Mouse (Mus musculus): Measurements from ENCODE around the gene Gm10271.
A peak's percentile ranks its signal among the peaks of the same experiment; 100 is the strongest.

Gene Gm10271

DNA sequence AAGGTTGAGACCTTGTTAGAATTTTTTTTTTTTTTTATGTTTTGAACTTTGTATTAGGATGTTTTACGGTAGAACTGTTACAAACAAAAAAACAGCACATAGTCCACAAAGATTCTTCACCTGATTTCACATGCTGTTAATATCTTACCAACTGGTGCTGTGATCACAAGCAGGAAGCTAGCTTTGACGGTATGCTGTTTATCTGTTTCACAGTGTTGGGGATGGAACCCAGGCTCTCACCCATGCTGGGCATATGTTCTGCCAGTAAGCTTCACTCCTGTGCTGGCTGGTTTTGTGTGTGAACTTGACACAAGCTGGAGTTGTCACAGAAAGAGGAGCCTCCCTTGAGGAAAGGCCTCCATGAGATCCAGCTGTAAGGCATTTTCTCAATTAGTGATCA lies 5.4 kb upstream of the Gm10271 start:
- no peak for DNase-seq (ENCODE audit: low spot score)

DNA sequence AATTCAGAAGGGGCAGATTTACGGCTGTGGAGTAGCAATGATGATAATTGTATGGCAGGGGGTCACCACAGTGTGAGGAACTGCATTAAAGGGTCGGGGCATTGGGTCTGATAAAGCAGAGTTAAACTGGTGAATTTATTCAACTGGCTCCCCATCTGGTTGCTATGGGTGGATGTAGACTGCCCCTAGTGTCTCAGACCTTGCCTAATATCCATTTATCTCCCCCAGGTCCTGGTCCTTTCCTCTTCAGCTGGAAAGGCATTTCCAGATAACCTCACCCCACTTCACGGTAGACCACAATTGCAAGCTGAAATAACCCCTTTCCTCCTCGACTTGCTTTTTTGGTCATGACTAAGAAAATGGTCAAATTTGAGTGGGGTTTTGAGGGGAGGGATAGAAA lies 5.0 kb upstream of the Gm10271 start:
- no peak for DNase-seq (ENCODE audit: low spot score)

DNA sequence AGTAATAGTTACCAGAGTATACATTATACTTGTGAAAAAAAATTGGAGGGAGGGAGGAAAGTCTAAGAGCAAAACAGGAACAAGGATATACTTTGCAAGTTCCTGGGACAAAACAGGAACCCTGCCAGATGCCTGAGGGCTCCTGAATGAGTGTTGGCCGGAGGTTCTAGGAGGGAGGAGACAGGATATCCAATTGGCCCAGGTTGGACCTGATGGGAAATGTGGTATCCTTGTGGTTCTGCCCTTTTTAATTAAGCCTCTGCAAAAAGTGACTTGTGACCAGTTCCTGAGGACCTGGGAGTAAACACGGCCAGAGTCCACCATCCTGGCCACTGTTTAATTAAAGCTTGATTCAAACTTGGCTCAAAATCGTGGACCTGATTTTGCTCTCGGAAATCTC lies 3.7 kb downstream of the Gm10271 start:
- no peak for DNase-seq (ENCODE audit: low spot score)

DNA sequence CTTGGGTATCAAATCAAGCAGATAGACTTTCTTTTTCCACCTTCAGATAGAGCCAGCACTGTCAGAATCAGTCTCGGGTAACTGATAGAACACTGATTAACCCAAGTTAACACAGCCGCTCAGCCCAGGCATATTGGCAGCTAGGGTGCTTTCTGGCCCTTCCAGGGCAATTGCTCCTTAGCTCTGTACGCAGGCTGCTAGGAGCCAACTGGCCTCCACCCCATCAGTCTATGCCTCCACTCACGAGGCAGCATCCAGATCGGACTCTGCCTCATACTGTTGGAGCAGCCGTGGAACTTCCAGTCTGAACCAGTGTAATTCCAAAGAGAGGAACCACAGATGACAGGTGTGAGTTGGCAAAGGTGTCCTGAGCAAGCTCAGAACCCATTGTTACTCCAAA lies 6.3 kb downstream of the Gm10271 start:
- no peak for DNase-seq (ENCODE audit: low spot score)

DNA sequence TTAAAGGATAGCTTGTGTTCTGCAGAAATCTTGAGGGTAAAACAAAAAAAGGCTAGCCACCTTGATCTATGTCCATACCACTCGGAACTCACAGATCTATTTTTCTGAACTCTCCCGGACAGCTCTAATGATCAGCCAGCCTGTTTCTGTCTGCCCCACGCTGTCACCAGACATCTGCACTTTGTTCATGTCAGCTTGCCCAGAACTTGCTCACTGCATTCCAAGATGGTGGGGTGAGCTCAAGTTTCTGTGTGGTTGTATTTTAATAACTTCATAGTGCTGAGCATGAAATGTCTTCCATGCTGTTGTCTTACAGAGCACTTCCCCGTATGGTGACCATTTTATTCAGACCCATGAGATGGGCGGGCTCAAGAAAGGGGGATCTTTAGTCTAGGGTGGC lies 7.1 kb downstream of the Gm10271 start:
- DNase-seq (ENCODE audit: low spot score), result no peak

DNA sequence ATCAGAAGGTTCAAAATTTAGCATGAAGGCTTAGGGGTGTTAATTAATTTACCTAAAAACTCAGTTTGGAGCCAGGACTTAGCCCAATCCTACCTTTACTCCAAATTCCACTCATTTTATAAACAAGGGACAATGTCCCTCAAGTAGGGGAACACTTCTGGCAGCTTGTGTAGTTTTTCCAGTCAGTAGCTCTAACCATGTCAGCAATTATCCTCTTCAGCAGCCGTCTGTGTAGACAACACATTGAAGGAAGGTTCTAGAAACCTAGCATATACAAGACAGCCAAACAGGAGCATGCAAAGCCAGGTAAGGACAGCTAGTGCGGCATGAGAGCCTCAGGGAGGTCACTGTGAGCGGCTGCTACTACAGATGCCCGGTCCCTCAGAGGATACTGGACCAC lies 7.8 kb downstream of the Gm10271 start:
- DNase-seq (ENCODE audit: low spot score), result no peak

DNA sequence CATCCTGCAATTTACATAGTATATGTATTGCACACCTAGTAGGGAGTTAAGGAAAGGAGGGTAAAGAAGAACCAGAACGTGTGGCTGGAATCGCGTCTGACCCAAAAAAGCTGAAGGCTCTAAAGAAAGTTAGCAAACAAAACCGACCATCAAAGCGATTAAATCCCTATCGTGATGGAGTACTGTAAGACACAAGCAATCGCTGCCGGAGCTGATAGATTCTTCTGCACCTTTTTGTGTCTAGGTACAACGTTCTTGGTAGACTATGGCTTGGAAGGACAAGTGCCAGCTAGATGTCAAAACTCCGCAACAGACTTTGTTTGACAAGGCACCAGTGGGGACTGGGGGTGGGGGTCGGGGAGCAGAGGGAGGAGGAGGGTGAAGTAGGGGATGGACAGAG lies 8.3 kb downstream of the Gm10271 start:
- DNase-seq (ENCODE audit: low spot score), result no peak

DNA sequence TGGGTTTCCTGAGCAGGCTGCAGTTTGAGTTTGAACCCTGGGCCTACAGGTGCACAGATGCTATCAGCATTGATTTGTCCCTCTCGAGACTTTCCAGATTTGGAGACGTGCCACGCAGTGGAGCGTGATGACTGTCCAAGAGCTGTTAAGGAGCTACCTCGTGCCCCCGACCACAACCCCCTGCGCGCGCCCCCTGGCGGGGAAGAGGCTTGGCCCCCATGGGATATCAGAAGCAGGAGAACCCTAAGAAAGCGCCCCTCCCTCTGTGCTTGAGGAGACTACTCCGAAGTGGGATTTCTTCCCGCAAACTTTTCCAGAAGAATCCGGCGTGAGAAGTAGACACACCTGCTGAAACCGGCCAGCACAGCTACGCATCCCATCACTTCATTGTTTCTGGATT lies 9.6 kb downstream of the Gm10271 start:
- peak; percentile 59 for DNase-seq (ENCODE audit: low spot score)

DNA sequence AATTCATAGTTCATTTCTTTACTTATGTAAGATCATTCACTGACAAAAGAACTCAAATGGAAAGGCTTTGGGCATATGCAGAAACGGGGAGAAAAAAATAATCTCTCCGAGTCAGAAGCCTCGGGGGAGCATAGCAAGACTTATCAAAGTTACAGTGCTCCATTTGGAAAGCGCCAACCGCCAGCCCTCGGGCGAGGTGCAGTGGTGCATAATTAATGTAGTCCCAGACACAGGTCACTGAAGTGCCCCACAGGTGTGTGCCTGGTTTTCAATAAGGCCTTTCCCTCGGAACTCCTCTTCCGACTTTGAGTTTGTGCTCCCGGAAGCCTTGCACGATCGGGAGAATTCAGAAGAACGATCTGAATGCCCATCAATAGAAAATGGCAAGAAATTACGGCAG lies 10.3 kb downstream of the Gm10271 start:
- no peak for DNase-seq (ENCODE audit: low spot score)

DNA sequence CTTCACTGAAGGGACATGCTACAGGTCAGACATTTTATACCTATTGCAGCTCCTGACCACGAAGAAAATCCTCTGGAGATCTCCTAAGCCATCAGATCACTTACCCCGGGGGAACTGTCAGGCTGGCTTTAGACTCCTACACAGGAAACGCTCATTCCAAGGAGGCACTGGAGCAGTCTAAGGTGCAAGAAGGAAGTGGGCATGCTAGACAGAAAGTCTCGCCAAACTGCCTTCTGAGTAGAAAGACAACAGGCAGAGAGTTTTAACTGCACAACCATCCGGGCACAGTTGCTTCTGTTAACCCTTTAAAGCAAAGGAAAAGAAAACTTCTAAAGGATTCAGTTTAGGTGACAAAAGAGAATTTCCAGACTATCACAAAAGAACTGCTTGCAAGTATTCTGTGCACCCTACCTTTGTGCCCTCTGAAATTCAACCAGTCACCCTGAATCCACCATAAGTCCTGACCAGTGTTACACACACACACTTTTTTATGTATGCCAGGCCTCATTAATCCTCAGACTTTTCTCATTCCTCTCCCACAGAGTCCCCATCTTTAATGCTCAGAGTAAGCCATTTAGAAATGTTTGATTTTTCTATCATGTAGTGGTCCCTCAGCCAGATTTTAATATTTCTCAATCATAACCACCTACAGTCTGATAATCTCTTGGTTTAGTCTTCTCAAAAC lies 14.4 kb downstream of the Gm10271 start:
- DNase-seq (ENCODE audit: low spot score), result no peak

DNA sequence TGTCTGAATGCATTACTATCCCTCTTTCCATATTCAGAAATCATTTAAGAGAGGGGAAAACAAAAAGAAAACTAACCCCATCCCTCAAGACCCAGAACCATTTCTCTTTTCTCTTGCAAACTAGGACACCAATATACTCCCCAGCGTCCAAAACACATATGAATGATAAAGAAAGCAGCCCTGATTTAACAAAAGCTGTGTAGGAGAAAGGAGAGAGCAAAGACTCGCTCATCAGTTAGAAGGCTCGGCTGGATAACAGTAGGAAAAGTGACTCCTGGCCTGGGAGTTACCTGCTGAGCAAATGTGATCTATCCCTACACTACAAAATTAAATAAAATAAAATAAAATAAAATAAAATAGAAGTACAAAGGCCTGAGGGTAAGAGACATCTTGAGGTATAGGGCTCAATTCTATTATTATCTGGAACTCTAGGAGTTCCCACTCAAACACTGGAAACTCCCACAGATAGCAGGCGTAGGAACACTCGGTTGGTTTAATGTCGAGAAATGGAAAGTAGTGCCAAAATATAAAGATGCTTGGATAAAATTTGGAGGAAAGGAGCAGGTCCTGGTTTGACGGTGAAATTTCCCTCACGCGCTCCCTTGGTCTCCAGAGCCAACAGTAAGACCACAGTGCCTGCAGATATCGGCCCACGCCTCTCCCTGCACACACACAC lies 15.8 kb downstream of the Gm10271 start:
- DNase-seq (ENCODE audit: low spot score), result no peak

DNA sequence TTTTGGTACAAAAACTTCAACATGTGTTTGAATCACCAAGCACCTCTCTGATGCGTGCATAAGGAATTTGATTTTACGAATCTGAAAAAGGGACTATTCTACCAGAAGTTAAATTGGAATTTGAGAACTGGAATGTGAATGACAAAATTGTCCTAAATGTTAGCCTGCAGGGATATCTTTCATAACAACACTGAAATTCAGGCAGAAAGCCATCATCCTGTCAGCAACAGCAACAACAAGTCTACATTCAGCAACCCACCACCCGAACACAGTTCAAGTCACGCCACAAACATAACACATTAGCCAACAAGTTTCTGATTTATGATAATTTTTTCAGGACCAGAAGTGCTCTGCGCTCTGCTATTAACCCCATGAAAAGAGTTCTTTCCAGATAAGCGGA lies 17.2 kb downstream of the Gm10271 start:
- DNase-seq (ENCODE audit: low spot score), result no peak

DNA sequence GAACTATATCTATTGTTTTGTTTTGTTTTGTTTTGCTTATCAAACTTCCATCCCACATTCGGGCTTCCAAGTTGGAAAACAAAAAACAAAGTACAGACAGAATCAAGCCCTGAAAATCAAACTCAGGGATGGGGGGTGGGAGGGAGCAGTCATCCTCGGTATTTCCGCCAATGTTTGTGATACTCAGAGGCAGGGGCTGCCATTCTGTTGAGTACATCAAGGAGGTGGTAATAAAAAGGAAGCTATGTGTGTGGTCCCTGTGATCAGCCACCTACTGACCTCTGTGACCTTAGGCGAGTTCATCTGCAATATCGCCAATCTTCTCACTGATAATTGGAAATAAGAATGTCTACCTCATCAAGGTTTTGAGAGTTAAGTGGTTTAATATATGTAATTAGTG lies 21.5 kb downstream of the Gm10271 start:
- DNase-seq (ENCODE audit: low spot score), result no peak

DNA sequence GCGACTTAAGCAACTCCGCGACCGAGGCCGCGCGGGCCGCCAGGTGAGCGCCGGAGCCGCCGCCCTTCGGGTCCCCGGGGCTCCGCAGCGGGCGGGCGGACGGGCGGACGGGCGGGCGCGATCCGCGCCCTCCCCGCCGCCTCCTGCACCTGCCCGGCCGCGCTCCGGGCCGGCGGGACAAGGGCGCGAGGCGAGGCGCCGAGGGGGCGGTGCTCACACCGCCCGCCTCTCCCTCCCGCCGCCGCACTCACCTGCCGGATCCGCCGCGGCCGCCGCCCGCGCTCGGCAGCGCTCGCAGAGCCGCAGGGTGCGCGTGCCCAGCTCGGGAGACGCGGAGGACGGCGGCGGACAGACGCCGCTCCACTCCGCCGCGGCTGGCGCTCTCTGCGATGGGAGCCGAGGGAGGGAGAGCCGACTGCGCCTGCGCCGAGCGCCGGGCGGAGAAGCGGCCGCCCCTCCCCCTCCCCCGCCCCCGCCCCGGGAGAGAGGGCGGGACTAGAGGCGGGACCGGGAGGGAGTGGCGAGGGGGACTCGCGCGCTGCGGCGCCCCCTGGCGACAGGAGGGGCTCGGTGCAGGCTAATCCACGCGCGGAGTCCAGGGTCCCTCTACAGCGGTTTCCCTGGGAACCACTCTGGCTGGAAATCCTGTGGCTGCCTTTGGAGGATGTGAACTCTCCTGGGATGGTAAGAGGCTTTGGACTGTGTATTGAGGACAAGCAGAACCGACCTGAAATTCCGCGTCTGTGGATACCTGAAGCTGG lies 22.2 kb downstream of the Gm10271 start, which contains the start of gene Rab3ip:
TSS of gene Rab3ip (minus strand) at position 761 of the 761 bp plus-strand sequence.
- peak; percentile 97 for DNase-seq (ENCODE audit: low spot score)

DNA sequence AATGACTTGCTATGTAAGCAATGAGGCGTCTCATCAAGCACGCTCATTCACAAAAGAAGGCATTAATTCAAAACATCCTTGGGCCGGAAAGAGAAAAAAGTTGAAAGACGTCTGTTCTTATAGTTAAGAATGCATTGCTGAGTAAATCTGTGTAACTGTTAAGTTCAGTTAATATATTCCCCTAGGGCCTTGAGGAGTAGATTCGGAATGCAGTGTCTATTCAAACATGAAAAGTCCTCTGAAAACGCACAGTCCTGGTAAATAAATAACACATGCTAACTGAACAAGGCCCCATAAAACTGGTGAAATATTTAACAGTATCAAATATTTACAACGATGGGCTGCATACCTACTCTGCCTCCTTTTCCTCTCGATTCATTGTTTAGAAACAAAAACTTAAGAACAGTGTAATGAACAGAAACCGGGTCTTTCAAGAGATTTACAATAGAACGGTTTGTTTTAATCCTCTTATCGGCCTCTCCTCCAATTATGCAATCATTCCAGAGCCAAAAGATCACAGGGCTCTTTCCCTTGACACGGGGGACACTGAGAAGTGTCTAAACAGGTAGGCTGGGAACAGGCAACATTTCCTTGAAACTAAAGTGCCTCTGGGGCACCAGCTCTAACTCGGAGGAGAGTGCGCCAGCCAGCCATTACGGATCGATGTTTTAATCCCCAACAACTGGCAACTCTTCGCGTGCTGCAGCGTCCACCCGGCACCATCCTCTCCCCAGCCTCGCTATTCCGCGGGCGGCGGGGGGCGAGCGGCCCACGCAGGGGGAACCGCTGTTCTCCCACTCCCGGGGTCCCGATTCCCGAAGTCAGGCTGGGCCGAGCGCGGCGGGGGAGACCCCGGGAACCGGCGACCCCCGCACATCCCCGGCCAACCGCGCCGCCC lies 23.0 kb downstream of the Gm10271 start:
- peak; percentile 62 for DNase-seq (ENCODE audit: low spot score)

DNA sequence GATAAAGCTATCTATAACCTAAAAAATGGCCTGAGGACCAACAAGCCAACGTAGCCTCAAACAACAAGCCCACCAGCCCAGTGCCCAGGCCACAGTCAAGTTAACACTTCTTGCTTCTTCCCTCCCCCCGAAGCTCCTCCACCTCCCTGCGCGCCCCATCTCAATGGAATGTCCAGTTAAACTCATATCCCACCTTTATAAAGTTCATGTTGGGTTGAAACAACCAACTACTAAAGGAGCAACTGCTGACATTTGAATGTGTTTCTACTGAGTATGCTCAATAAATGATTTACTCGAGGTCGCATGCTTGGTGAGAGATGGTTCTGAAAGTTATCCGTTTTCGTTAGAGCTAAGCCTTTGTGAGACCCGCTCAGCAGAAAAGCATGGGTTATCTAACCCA lies 24.0 kb downstream of the Gm10271 start:
- no peak for DNase-seq (ENCODE audit: low spot score)

DNA sequence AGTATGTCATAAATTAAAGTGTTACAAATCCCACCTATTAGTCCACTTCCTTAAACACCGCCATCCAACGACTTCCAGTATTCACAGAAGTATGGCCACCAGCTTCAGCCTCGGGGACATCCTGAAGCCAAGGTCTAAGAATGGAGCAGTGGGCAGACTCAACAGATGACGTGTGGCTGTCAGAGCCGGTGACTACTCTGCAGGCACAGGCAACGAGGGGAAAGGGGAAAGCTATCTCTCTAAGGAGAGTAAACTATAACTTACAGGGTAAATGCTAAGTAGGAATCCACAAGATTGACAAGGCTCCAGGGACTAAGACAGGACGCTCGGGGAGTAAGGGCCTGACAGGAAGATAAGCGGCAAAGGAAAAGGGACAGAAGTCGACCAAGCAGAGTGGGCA lies 27.5 kb downstream of the Gm10271 start:
- no peak for DNase-seq (ENCODE audit: low spot score)

DNA sequence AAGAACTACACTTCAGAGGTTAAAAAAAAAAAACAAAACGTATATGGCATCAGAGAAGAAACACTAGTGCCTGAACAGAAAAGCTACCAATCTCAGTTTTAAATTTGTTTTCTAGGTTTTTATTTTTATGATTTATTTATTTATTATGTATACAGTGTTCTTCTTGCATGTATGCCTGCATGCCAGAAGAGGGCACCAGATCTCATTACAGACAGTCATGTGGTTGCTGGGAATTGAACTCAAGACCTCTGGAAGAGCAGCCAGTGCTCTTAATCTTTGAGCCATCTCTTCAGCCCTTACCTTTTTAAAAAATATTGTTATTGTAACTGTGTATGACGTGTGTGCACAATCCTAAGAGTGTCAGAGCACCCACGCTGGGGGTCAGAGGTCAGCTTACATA lies 28.3 kb downstream of the Gm10271 start:
- no peak for DNase-seq (ENCODE audit: low spot score)

DNA sequence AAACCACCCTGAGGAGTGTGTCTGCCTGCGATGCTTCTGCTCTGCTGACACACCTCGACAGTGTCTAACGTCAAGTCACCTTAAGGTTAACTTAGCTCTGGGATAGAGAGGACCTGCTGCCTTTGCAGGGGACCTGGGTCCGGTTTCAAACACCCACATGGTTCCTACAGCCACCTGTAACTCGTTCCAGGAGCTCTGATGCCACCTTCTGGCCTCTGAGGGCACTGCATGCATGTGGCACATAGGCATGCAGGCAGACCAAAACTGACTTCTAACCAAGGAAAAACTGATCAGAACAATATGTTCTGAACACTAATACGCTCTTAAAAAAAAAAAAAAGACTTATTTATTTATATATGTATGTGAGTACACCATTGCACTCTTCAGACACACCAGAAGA lies 29.4 kb downstream of the Gm10271 start:
- DNase-seq (ENCODE audit: low spot score), result peak; percentile 59

DNA sequence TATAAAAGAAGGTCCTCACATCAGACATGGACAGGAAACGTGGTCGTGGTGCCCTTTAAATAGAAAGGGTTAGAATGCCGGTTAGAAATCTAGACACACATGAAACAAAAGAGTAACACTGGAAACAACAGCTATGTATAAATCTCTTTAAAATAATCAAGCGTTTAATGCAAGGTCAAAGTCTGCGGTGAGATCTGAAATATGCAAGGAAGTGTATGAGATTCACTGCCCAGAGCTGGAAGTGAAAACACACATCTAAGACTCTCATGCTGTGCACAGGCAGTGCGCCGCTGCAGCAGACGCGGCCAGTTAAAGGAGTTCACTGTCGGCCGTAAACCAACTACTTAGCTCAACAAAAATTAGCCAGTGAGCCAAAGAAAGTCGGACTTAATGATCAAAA lies 37.4 kb downstream of the Gm10271 start:
- no peak for DNase-seq (ENCODE audit: low spot score)

DNA sequence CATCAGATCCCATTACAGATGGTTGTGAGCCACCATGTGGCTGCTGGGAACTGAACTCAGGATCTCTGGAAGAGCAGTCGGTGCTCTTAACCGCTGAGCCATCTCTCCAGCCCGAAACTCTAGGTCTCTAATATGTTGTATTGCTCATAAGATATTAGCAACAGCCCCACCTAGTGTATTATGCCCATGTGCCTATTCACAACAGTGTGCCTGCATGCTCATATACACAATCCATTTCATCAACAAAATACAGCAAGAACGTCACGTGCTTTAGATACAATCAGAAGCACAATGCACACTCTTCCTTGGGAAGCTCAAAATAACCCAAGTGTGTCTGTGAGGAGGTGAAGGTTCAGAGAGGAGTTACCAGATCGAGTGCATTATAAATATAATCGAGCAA lies 38.6 kb downstream of the Gm10271 start:
- no peak for DNase-seq (ENCODE audit: low spot score)

DNA sequence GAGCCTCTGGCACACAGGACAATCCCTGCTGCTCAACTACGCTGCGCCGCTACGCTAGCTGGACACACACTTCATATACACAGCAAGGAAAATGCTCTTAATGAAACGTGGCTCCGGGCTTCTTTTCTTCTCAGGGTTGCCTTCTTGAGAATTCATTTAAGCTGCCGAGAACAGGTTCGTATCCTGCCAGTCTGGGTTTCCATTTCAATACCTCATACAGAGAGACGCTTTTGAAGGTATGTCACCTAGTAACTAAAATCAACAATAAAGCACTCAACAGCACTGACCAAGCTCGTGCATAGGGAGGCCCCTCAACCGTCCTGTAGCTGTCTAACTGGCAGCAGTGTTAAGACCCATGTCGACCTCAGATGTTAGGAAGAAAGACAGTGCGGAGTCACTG lies 40.0 kb downstream of the Gm10271 start:
- DNase-seq (ENCODE audit: low spot score), result no peak

All from testis, postnatal 10 days (tissue).